Mouse (Mus musculus): ENCODE results near the gene Tspan32. TPM values are rescaled to one million over a fixed set of nuclear protein-coding genes. Genes with fewer than 3 reads are reported as not detected.

The Tspan32 gene
- 0.99 and 5.1 TPM in 2 replicates for polyA plus RNA-seq (2012; rRNA removed)

DNA sequence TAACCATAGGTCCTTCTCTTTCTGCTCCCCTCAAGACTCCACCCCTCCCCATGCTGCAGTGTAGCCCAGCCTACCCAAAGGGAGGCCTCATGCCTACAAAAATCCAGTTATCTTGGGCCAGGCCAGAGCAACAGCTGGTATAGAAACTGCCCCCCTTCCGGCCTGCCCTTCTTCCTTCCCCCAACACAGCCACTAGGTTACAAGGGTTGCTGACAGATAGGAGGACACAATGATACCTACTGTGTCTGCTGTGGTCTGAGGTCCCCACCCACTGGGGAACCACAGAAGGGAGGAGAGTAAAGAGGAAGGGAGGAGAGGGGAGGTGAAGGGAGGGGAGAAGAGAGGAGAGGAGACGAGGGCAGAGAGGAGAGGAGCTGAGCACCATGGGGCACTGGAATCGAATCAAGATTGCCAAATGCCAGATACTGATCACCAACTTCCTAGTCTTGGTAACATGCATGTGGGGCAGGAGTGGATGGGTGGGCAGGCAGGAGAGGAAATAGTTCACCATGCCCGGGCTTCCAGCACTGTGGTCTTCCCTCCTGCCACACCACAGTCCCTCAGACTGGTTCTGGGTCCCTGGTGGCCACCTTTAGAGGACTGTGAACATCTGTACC, at the start of gene Tspan32:
TSS of gene Tspan32 (plus strand) at position 320 of the 617 bp plus-strand sequence.
- Histone ChIP-seq H3K4me1 (ENCODE audit: control insufficient read depth, insufficient read depth, low read length) (peaks cover 10% of the 10 kb centered on the region), H3K4me3 (ENCODE audit: insufficient read depth, low read depth, low read length) (no peak within 1 kb of the TSS), H3K27ac (ENCODE audit: insufficient read depth, low read depth, low read length) (no peak within 1 kb of the TSS), H3K27me3 (replicated peaks; ENCODE audit: control insufficient read depth, insufficient read depth, low read length) (no peaks in the 10 kb centered on the region), H3K36me3 (ENCODE audit: control insufficient read depth, insufficient read depth, low read length) (no peaks in the 10 kb centered on the region)
- DNase-seq: no peak
- no peak for TF ChIP-seq CTCF (conservative IDR thresholded peaks at IDR 0.05; ENCODE audit: insufficient read depth, insufficient read length, low read depth, low read length)
- TF ChIP-seq POLR2A (IDR thresholded peaks at IDR 0.05; ENCODE audit: low read depth, low read length): no peak
- whole genome bisulfite sequencing: 79% methylated on average over 4 of the region's 4 CpGs

DNA sequence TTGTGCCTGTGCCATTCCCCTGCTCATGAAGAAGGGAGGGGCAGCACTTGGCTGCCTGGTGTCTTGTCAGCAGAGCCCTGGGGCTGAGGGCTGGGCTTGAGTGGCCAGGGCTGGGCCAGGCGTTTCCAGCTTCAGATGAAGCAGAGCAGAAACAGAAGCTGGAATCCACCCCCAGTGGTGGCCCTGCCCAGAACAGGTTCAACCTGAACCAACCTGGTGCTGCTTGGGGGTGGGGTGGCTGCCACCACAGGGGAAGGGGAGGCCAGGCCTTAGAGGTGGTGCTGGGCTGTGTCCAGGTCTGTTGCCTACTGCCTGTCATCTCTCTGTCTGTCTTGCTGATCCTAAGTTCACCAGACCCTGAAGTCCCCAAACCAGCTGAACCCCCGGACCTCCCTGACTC, 48.8 kb upstream of the Tspan32 start:
- H3K4me1 ChIP-seq (ENCODE audit: control insufficient read depth, insufficient read depth, low read length): no peaks in the 10 kb centered on the region
- DNase-seq: no peak
- no peak overlapping the region for H3K27ac ChIP-seq (ENCODE audit: insufficient read depth, low read depth, low read length)
- no peaks in the 10 kb centered on the region for H3K27me3 ChIP-seq (replicated peaks; ENCODE audit: control insufficient read depth, insufficient read depth, low read length)
- H3K36me3 ChIP-seq (ENCODE audit: control insufficient read depth, insufficient read depth, low read length): no peaks in the 10 kb centered on the region
- WGBS: 68% methylated on average over 2 of the region's 2 CpGs
- no peak overlapping the region for H3K4me3 ChIP-seq (ENCODE audit: insufficient read depth, low read depth, low read length)
- TF ChIP-seq POLR2A (IDR thresholded peaks at IDR 0.05; ENCODE audit: low read depth, low read length) (no peak), CTCF (conservative IDR thresholded peaks at IDR 0.05; ENCODE audit: insufficient read depth, insufficient read length, low read depth, low read length) (no peak)

DNA sequence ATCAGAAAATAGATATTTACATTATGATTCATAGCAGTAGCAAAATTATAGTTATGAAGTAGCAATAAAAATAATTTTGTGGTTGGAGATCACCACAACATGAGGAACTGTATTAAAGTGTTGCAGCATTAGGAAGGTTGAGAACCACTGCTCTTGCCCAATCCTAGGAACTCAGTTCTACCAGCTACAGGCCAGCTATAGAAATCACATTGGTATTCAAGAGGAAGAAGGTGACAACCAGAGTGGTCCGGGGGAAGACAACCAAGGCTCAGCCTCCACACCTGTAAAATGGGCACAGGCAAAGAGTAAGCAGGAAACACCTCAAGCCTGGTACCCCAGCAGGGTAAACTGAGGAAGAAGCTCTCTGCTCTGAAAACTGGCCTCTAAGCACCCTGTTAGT, 46.0 kb upstream of the Tspan32 start:
- Histone ChIP-seq H3K36me3 (ENCODE audit: control insufficient read depth, insufficient read depth, low read length) (no peaks in the 10 kb centered on the region), H3K4me3 (ENCODE audit: insufficient read depth, low read depth, low read length) (no peak overlapping the region), H3K27me3 (replicated peaks; ENCODE audit: control insufficient read depth, insufficient read depth, low read length) (no peaks in the 10 kb centered on the region), H3K4me1 (ENCODE audit: control insufficient read depth, insufficient read depth, low read length) (no peaks in the 10 kb centered on the region), H3K27ac (ENCODE audit: insufficient read depth, low read depth, low read length) (no peak overlapping the region)
- DNase-seq: no peak
- no peak for TF ChIP-seq POLR2A (IDR thresholded peaks at IDR 0.05; ENCODE audit: low read depth, low read length)
- no peak for TF ChIP-seq CTCF (conservative IDR thresholded peaks at IDR 0.05; ENCODE audit: insufficient read depth, insufficient read length, low read depth, low read length)
- WGBS: 96% methylated on average over 1 of the region's 1 CpGs

DNA sequence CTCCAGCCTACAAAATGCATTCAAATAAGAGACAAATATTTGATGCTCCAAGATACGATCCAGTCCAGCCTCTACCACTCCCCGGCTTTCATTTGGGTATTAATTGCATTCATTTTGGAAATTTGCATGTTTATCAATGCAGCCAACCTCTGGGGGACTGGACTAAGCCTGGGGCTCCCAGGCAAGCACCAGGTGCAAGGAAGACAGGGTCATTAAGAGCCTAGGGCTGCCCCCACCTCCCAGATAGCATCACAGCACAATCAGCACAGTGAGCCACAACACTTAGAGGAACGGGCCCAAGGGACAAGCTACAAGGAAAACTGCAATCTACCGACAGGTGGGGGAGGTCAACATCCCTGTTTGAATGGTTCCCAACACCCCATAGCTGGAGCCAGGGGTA, 45.1 kb upstream of the Tspan32 start:
- 79% methylated on average over 4 of the region's 4 CpGs for WGBS

GRCm38 (mm10) chr7:142967414-142967883, 37.4 kb upstream of the Tspan32 start:
- Histone ChIP-seq H3K36me3 (ENCODE audit: control insufficient read depth, insufficient read depth, low read length) (no peaks in the 10 kb centered on the region), H3K4me1 (ENCODE audit: control insufficient read depth, insufficient read depth, low read length) (peaks cover 7% of the 10 kb centered on the region; the same call in 1 of the 2 replicates), H3K27ac (ENCODE audit: insufficient read depth, low read depth, low read length) (no peak overlapping the region), H3K27me3 (replicated peaks; ENCODE audit: control insufficient read depth, insufficient read depth, low read length) (peaks cover 1% of the 10 kb centered on the region; the same call in 1 of the 2 replicates), H3K4me3 (ENCODE audit: insufficient read depth, low read depth, low read length) (peak overlapping the region; percentile 38)
- TF ChIP-seq CTCF (conservative IDR thresholded peaks at IDR 0.05; ENCODE audit: insufficient read depth, insufficient read length, low read depth, low read length) (no peak), POLR2A (IDR thresholded peaks at IDR 0.05; ENCODE audit: low read depth, low read length) (no peak)
- 1% methylated on average over 36 of the region's 36 CpGs for WGBS
- DNase-seq: peak; percentile 14

More for the DNA sequence above, 45.1 kb upstream of the Tspan32 start:
- TF ChIP-seq CTCF (conservative IDR thresholded peaks at IDR 0.05; ENCODE audit: insufficient read depth, insufficient read length, low read depth, low read length) (no peak), POLR2A (IDR thresholded peaks at IDR 0.05; ENCODE audit: low read depth, low read length) (no peak)
- Histone ChIP-seq H3K27me3 (replicated peaks; ENCODE audit: control insufficient read depth, insufficient read depth, low read length) (no peaks in the 10 kb centered on the region), H3K27ac (ENCODE audit: insufficient read depth, low read depth, low read length) (no peak overlapping the region), H3K4me1 (ENCODE audit: control insufficient read depth, insufficient read depth, low read length) (no peaks in the 10 kb centered on the region), H3K36me3 (ENCODE audit: control insufficient read depth, insufficient read depth, low read length) (no peaks in the 10 kb centered on the region), H3K4me3 (ENCODE audit: insufficient read depth, low read depth, low read length) (no peak overlapping the region)
- DNase-seq: no peak

DNA sequence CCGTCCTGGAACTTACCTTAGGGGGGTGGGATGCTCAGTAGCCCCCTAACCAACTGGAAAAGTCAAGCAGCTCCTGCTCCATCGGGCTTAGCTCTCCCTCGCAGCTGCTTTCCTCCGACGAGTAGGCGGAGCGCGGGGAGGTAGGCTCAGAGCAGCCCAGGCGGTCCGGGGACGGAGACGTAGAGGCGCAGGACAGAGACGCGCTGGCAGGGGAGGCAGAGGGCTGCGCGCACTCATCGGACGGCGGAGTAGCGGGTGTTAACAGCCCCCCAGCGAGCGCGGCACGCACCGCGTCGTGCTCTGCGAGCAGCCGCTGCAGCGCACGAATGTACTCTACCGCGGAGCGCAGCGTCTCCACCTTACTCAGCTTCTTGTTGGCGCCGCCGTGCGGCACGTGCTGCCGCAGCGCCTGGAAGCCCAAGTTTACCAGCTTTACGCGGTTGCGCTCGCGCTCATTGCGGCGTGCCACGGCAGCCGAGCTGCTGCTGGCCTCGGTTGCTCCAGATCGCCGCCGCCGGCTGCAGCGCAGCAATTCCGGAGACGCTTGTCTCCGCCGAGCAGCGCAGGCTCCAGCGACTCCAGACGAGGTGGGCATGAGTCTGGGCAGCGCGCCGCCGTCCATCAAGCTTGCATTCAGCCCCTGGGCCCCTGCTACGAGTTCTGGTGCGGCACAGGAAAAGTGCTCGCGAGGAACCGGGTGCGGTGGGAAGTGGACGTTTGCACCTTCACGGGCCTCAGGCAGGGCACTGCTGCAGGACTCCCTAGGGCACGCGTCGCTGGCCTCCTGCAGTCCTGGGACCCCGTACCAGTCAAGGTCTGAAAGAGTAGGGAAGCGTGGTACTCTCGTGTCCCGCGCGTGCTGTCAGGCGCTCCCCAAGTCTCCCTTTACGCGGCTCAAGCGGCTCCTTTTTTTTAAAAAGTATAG, 36.7 kb upstream of the Tspan32 start:
- peaks cover 1% of the 10 kb centered on the region; the same call in 1 of the 2 replicates for H3K27me3 ChIP-seq (replicated peaks; ENCODE audit: control insufficient read depth, insufficient read depth, low read length)
- TF ChIP-seq POLR2A (IDR thresholded peaks at IDR 0.05; ENCODE audit: low read depth, low read length): no peak
- TF ChIP-seq CTCF (conservative IDR thresholded peaks at IDR 0.05; ENCODE audit: insufficient read depth, insufficient read length, low read depth, low read length): no peak
- no peak overlapping the region for H3K27ac ChIP-seq (ENCODE audit: insufficient read depth, low read depth, low read length)
- DNase-seq: peak; percentile 46
- H3K4me3 ChIP-seq (ENCODE audit: insufficient read depth, low read depth, low read length): peak overlapping the region; percentile 38
- H3K36me3 ChIP-seq (ENCODE audit: control insufficient read depth, insufficient read depth, low read length): no peaks in the 10 kb centered on the region
- peaks cover 7% of the 10 kb centered on the region; the same call in 1 of the 2 replicates for H3K4me1 ChIP-seq (ENCODE audit: control insufficient read depth, insufficient read depth, low read length)
- WGBS: under 1% methylated on average over 90 of the region's 90 CpGs
